15 mouse cellular contexts compared by ENCODE assay signal in genomic region chr9:45843007-45843406, GRCm38 (mm10). TPM values are rescaled to one million over a fixed set of nuclear protein-coding genes. Genes with fewer than 3 reads are reported as not detected.
A peak's percentile ranks its signal among the peaks of the same experiment; 100 is the strongest.
DNase-seq lines count a peak whose midpoint lies in the region; TF ChIP-seq lines count a peak whose summit lies in the region.
"Had no signal": no experiment of that assay in that cellular context is flagged by ENCODE, and none has a peak within 500 bp of the region (broad histone marks: within the 10 kb centered on the region; RNA-seq: fewer than 3 reads in every experiment).

No protein-coding gene starts in this region.

- DNase-seq in layer of hippocampus, adult 2 months (ENCODE audit: low spot score in 2 of 2), result no peak
- no peak for DNase-seq in layer of hippocampus, adult 11-12 months (ENCODE audit: low spot score)
- DNase-seq in 416B (ENCODE audit: low read depth), result peak; percentile 79
- no peak for DNase-seq in right cerebral cortex, postnatal 25 days
- no peak for DNase-seq in kidney, adult 9 months
- DNase-seq: adrenal gland, postnatal 25 days; cerebellum, adult 11 months; cerebellum, adult 9-10 months; cerebellum, postnatal 25 days; heart, postnatal 4 days had no signal

- peaks cover 11% of the 10 kb centered on the region; the same call in 1 of the 2 replicates for H3K4me1 ChIP-seq in bone marrow, adult 2 months (ENCODE audit: control insufficient read depth, insufficient read depth, low read length)

- TF ChIP-seq POLR2A in bone marrow, adult 2 months (IDR thresholded peaks at IDR 0.05; ENCODE audit: borderline replicate concordance, control insufficient read depth, low read depth, low read length), result no peak

- no peak overlapping the region; the same call in 1 of the 2 replicates for H3K4me3 ChIP-seq in layer of hippocampus, adult 2 months
- H3K4me3 ChIP-seq in bone marrow, adult 2 months (replicated peaks; ENCODE audit: control insufficient read depth, low read depth, low read length), result no peak overlapping the region
- H3K4me3 ChIP-seq: embryonic facial prominence, embryonic 12.5 days; forebrain, embryonic 15.5 days; heart, embryonic 12.5 days; hindbrain, embryonic 12.5 days had no signal

- no peak for TF ChIP-seq CTCF in layer of hippocampus, adult 2 months (conservative IDR thresholded peaks at IDR 0.05)
- TF ChIP-seq CTCF in bone marrow, adult 2 months (IDR thresholded peaks at IDR 0.05; ENCODE audit: control insufficient read depth, insufficient read depth, low read length), result no peak

- peak overlapping the region; percentile 46; the same call in 1 of the 2 replicates for H3K27ac ChIP-seq in layer of hippocampus, adult 2 months
- H3K27ac ChIP-seq in bone marrow, adult 2 months (ENCODE audit: control insufficient read depth, insufficient read depth, low read depth, low read length, poor library complexity), result peak overlapping the region; percentile 51; the same call in 1 of the 2 replicates
- H3K27ac ChIP-seq: embryonic facial prominence, embryonic 12.5 days; forebrain, embryonic 15.5 days; hindbrain, embryonic 12.5 days had no signal

- 37% methylated on average over 5 of the region's 5 CpGs for WGBS in bone marrow, adult 2 months

RNA-seq across cellular contexts. Expression of gene Bace1, which starts 4.6 kb away (rescaled TPM):
- 10 to 100 TPM; 76.6 to 80.3 TPM for total RNA-seq in layer of hippocampus, adult 2 months (2021)
- 4.9 and 5.3 TPM in 2 replicates for polyA plus RNA-seq in bone marrow, adult 2 months (2011; ENCODE audit: insufficient read depth, insufficient read length, low replicate concordance, missing spikeins)

RNA-seq across cellular contexts. Expression of gene Cep164, which starts 14.5 kb away (rescaled TPM):
- 10 to 100 TPM; 13.6 TPM for total RNA-seq in layer of hippocampus, adult 2 months (2021)
- 21.4 and 33.7 TPM in 2 replicates for polyA plus RNA-seq in bone marrow, adult 2 months (2011; ENCODE audit: insufficient read depth, insufficient read length, low replicate concordance, missing spikeins)
